Mouse (Mus musculus) olfactory bulb, adult 2 months (tissue): Measurements from ENCODE around the gene Gm13276.
"Not testable (repeated sequence)": the region's sequence is repeated elsewhere in the genome, so short reads cannot be mapped to it uniquely, and the experiment has no call there.

ENCODE experiments used
- CTCF ChIP-seq: fragments of 200-500 bp; IDR thresholded peaks from 2 replicates; pipeline ENCODE4 v1.5.1; 2012; ENCODE audit warnings: low read depth, mild to moderate bottlenecking, low read length, moderate library complexity; ENCODE audit not compliant: insufficient read depth
- POLR2A ChIP-seq: fragments of 200-500 bp; IDR thresholded peaks from 2 replicates; pipeline ENCODE4 v1.6.1; 2012; ENCODE audit warnings: mild to moderate bottlenecking, low read depth, low read length, moderate library complexity; ENCODE audit not compliant: insufficient read depth

- TF ChIP-seq POLR2A, CTCF: not testable (repeated sequence)
These were observed 17.4 kb downstream of the Gm13276 start, which contains the start of gene Gm13287 for GRCm38 (mm10) chr4:88802954-88803353.
